Mouse (Mus musculus): ENCODE results near the gene Hpd. TPM values are rescaled to one million over a fixed set of nuclear protein-coding genes. Genes with fewer than 3 reads are reported as not detected.

Hpd gene
- polyA plus RNA-seq, 2 experiments, result 26.7 to 28.7 TPM

- Histone ChIP-seq H3K9ac (replicated peaks) (no peak overlapping the region), H3K4me3 (ENCODE audit: insufficient read depth in 1 of 2, low read depth in 2 of 2, low read length in 2 of 2) (no peak overlapping the region), H3K4me2 (ENCODE audit: low read depth) (peak overlapping the region; percentile 20), H3K9me3 (ENCODE audit: control insufficient read depth, low read length) (no peaks in the 10 kb centered on the region), H3K36me3 (replicated peaks; ENCODE audit: control insufficient read depth, insufficient read depth, low read depth) (peaks cover under 1% of the 10 kb centered on the region), H3K27ac (no peak overlapping the region), H3K4me1 (replicated peaks; ENCODE audit: control insufficient read depth in 2 of 2, insufficient read depth in 2 of 2, low read length in 1 of 2) (peaks cover 18 to 36% of the 10 kb centered on the region in 2 experiments), H3K27me3 (ENCODE audit: control insufficient read depth, insufficient read depth, low read length) (no peaks in the 10 kb centered on the region)
- DNase-seq (ENCODE audit: low read depth in 3 of 3, low spot score in 3 of 3) (no peak), ATAC-seq (ENCODE audit: insufficient read depth) (no peak)
- TF ChIP-seq CTCF (IDR thresholded peaks at IDR 0.05; ENCODE audit: low read depth), result no peak
- TF ChIP-seq EP300 (IDR thresholded peaks at IDR 0.05; ENCODE audit: low read depth), result no peak
- WGBS (ENCODE audit: insufficient replicate concordance), result 14% methylated on average over 10 of the region's 10 CpGs
Observed at GRCm38 (mm10) chr5:123128426-123129169, 53.9 kb downstream of the Hpd start.

- Histone ChIP-seq H3K4me1 (replicated peaks; ENCODE audit: control insufficient read depth in 2 of 2, insufficient read depth in 2 of 2, low read length in 1 of 2) (peaks cover 8 to 26% of the 10 kb centered on the region in 2 experiments), H3K4me2 (ENCODE audit: low read depth) (no peak overlapping the region), H3K27me3 (ENCODE audit: control insufficient read depth, insufficient read depth, low read length) (no peaks in the 10 kb centered on the region), H3K9ac (replicated peaks) (no peak overlapping the region), H3K36me3 (replicated peaks; ENCODE audit: control insufficient read depth, insufficient read depth, low read depth) (no peaks in the 10 kb centered on the region), H3K27ac (no peak overlapping the region), H3K4me3 (ENCODE audit: insufficient read depth in 1 of 2, low read depth in 2 of 2, low read length in 2 of 2) (no peak overlapping the region), H3K9me3 (ENCODE audit: control insufficient read depth, low read length) (no peaks in the 10 kb centered on the region)
- no peak for DNase-seq (ENCODE audit: low read depth in 3 of 3, low spot score in 3 of 3)
- no peak for TF ChIP-seq EP300 (IDR thresholded peaks at IDR 0.05; ENCODE audit: low read depth)
- no peak for TF ChIP-seq CTCF (IDR thresholded peaks at IDR 0.05; ENCODE audit: low read depth)
- ATAC-seq (ENCODE audit: insufficient read depth), result no peak
- 43% methylated on average over 6 of the region's 6 CpGs for WGBS (ENCODE audit: insufficient replicate concordance)
Observed at GRCm38 (mm10) chr5:123127031-123127430, 55.5 kb downstream of the Hpd start.

- no peak for DNase-seq (ENCODE audit: low read depth in 3 of 3, low spot score in 3 of 3)
- no peak overlapping the region for H3K9ac ChIP-seq (replicated peaks)
- 25% methylated on average over 18 of the region's 18 CpGs for WGBS (ENCODE audit: insufficient replicate concordance)
- H3K27me3 ChIP-seq (ENCODE audit: control insufficient read depth, insufficient read depth, low read length), result no peaks in the 10 kb centered on the region
- H3K27ac ChIP-seq, result no peak overlapping the region
- no peaks in the 10 kb centered on the region for H3K36me3 ChIP-seq (replicated peaks; ENCODE audit: control insufficient read depth, insufficient read depth, low read depth)
- no peak overlapping the region; a peak in 1 of 4 replicates for H3K4me3 ChIP-seq (ENCODE audit: insufficient read depth in 1 of 2, low read depth in 2 of 2, low read length in 2 of 2)
- no peak for ATAC-seq (ENCODE audit: insufficient read depth)
- H3K4me2 ChIP-seq (ENCODE audit: low read depth), result peak overlapping the region; percentile 43
- TF ChIP-seq EP300 (IDR thresholded peaks at IDR 0.05; ENCODE audit: low read depth), result no peak
- TF ChIP-seq CTCF (IDR thresholded peaks at IDR 0.05; ENCODE audit: low read depth), result no peak
- peaks cover 5 to 21% of the 10 kb centered on the region in 2 experiments for H3K4me1 ChIP-seq (replicated peaks; ENCODE audit: control insufficient read depth in 2 of 2, insufficient read depth in 2 of 2, low read length in 1 of 2)
- H3K9me3 ChIP-seq (ENCODE audit: control insufficient read depth, low read length), result no peaks in the 10 kb centered on the region
Observed at GRCm38 (mm10) chr5:123125638-123126406, 56.7 kb downstream of the Hpd start.

GRCm38 (mm10) chr5:123125105-123125504, 57.4 kb downstream of the Hpd start:
- H3K36me3 ChIP-seq (replicated peaks; ENCODE audit: control insufficient read depth, insufficient read depth, low read depth), result no peaks in the 10 kb centered on the region
- H3K4me3 ChIP-seq (ENCODE audit: insufficient read depth in 1 of 2, low read depth in 2 of 2, low read length in 2 of 2), result no peak overlapping the region
- no peak overlapping the region for H3K27ac ChIP-seq
- H3K9me3 ChIP-seq (ENCODE audit: control insufficient read depth, low read length), result no peaks in the 10 kb centered on the region
- 58% methylated on average over 6 of the region's 6 CpGs for WGBS (ENCODE audit: insufficient replicate concordance)
- no peak overlapping the region for H3K4me2 ChIP-seq (ENCODE audit: low read depth)
- ATAC-seq (ENCODE audit: insufficient read depth), result no peak
- peaks cover 5 to 21% of the 10 kb centered on the region in 2 experiments for H3K4me1 ChIP-seq (replicated peaks; ENCODE audit: control insufficient read depth in 2 of 2, insufficient read depth in 2 of 2, low read length in 1 of 2)
- H3K9ac ChIP-seq (replicated peaks), result no peak overlapping the region
- no peaks in the 10 kb centered on the region for H3K27me3 ChIP-seq (ENCODE audit: control insufficient read depth, insufficient read depth, low read length)
- DNase-seq (ENCODE audit: low read depth in 3 of 3, low spot score in 3 of 3), result no peak
- TF ChIP-seq CTCF (IDR thresholded peaks at IDR 0.05; ENCODE audit: low read depth) (no peak), EP300 (IDR thresholded peaks at IDR 0.05; ENCODE audit: low read depth) (no peak)

- WGBS (ENCODE audit: insufficient replicate concordance), result 89% methylated on average over 4 of the region's 4 CpGs
- Histone ChIP-seq H3K27ac (no peak overlapping the region), H3K4me3 (ENCODE audit: insufficient read depth in 1 of 2, low read depth in 2 of 2, low read length in 2 of 2) (no peak overlapping the region), H3K4me2 (ENCODE audit: low read depth) (no peak overlapping the region), H3K27me3 (ENCODE audit: control insufficient read depth, insufficient read depth, low read length) (no peaks in the 10 kb centered on the region), H3K36me3 (replicated peaks; ENCODE audit: control insufficient read depth, insufficient read depth, low read depth) (no peaks in the 10 kb centered on the region), H3K9ac (replicated peaks) (no peak overlapping the region), H3K9me3 (ENCODE audit: control insufficient read depth, low read length) (no peaks in the 10 kb centered on the region), H3K4me1 (replicated peaks; ENCODE audit: control insufficient read depth in 2 of 2, insufficient read depth in 2 of 2, low read length in 1 of 2) (peaks cover 5 to 14% of the 10 kb centered on the region in 2 experiments)
- no peak for DNase-seq (ENCODE audit: low read depth in 3 of 3, low spot score in 3 of 3)
- TF ChIP-seq CTCF (IDR thresholded peaks at IDR 0.05; ENCODE audit: low read depth) (peak; percentile 82), EP300 (IDR thresholded peaks at IDR 0.05; ENCODE audit: low read depth) (no peak)
- ATAC-seq (ENCODE audit: insufficient read depth), result no peak
Observed at GRCm38 (mm10) chr5:123122181-123122580, 60.3 kb downstream of the Hpd start.

Other genes with a start within 250 kb of the Hpd start
- gene Kdm2b, start 192.9 kb downstream of the Hpd start, polyA plus RNA-seq (2012; rRNA removed), result 8.1 and 10.0 TPM in 2 replicates
- 11.7 and 12.3 TPM in 2 replicates for gene Kdm2b, start 192.9 kb downstream of the Hpd start, polyA plus RNA-seq (2014; fragmentation: Nextera tagmentation; extraction: Ambion mirVana)
- 7.4 and 9.2 TPM in 2 replicates for gene Orai1, start 167.7 kb downstream of the Hpd start, polyA plus RNA-seq (2012; rRNA removed)
- gene Orai1, start 167.7 kb downstream of the Hpd start, polyA plus RNA-seq (2014; fragmentation: Nextera tagmentation; extraction: Ambion mirVana), result 6.3 and 8.1 TPM in 2 replicates
- gene Morn3, start 135.7 kb downstream of the Hpd start, polyA plus RNA-seq (2012; rRNA removed), result not detected in 2 replicates
- gene Morn3, start 135.7 kb downstream of the Hpd start, polyA plus RNA-seq (2014; fragmentation: Nextera tagmentation; extraction: Ambion mirVana), result not detected in 2 replicates
- gene Tmem120b, start 114.3 kb downstream of the Hpd start, polyA plus RNA-seq (2012; rRNA removed), result 17.7 and 19.0 TPM in 2 replicates
- 18.0 and 18.1 TPM in 2 replicates for gene Tmem120b, start 114.3 kb downstream of the Hpd start, polyA plus RNA-seq (2014; fragmentation: Nextera tagmentation; extraction: Ambion mirVana)
- 1.8 and 2.1 TPM in 2 replicates for gene Rhof, start 50.0 kb downstream of the Hpd start, polyA plus RNA-seq (2012; rRNA removed)
- 2.5 and 2.6 TPM in 2 replicates for gene Rhof, start 50.0 kb downstream of the Hpd start, polyA plus RNA-seq (2014; fragmentation: Nextera tagmentation; extraction: Ambion mirVana)
- 2.3 and 2.7 TPM in 2 replicates for gene Setd1b, start 40.5 kb downstream of the Hpd start, polyA plus RNA-seq (2012; rRNA removed)
- gene Setd1b, start 40.5 kb downstream of the Hpd start, polyA plus RNA-seq (2014; fragmentation: Nextera tagmentation; extraction: Ambion mirVana), result 3.3 and 4.3 TPM in 2 replicates
- gene Psmd9, start 13.3 kb downstream of the Hpd start, polyA plus RNA-seq (2012; rRNA removed), result 17.4 and 26.6 TPM in 2 replicates
- 51.4 and 55.1 TPM in 2 replicates for gene Psmd9, start 13.3 kb downstream of the Hpd start, polyA plus RNA-seq (2014; fragmentation: Nextera tagmentation; extraction: Ambion mirVana)
- 0.11 and 0.16 TPM in 2 replicates for gene Wdr66, start 69.4 kb upstream of the Hpd start, polyA plus RNA-seq (2012; rRNA removed)
- gene Wdr66, start 69.4 kb upstream of the Hpd start, polyA plus RNA-seq (2014; fragmentation: Nextera tagmentation; extraction: Ambion mirVana), result 0.10 TPM in 1 of 2 replicates, not detected in the other
- gene Bcl7a, start 161.1 kb upstream of the Hpd start, polyA plus RNA-seq (2012; rRNA removed), result 5.0 and 5.6 TPM in 2 replicates
- 4.6 and 4.9 TPM in 2 replicates for gene Bcl7a, start 161.1 kb upstream of the Hpd start, polyA plus RNA-seq (2014; fragmentation: Nextera tagmentation; extraction: Ambion mirVana)
- 3.0 and 3.7 TPM in 2 replicates for gene Mlxip, start 212.1 kb upstream of the Hpd start, polyA plus RNA-seq (2012; rRNA removed)
- gene Mlxip, start 212.1 kb upstream of the Hpd start, polyA plus RNA-seq (2014; fragmentation: Nextera tagmentation; extraction: Ambion mirVana), result 2.5 and 3.5 TPM in 2 replicates

All from liver, embryonic 14.5 days (tissue).